Mouse (Mus musculus): ENCODE data around the gene Glrx3. TPM values are rescaled to one million over a fixed set of nuclear protein-coding genes. Genes with fewer than 3 reads are reported as not detected.

Glrx3 gene
- 10 to 100 TPM; 98.4 to 98.5 TPM for polyA plus RNA-seq (2017; shearing (Covaris generic))

DNA sequence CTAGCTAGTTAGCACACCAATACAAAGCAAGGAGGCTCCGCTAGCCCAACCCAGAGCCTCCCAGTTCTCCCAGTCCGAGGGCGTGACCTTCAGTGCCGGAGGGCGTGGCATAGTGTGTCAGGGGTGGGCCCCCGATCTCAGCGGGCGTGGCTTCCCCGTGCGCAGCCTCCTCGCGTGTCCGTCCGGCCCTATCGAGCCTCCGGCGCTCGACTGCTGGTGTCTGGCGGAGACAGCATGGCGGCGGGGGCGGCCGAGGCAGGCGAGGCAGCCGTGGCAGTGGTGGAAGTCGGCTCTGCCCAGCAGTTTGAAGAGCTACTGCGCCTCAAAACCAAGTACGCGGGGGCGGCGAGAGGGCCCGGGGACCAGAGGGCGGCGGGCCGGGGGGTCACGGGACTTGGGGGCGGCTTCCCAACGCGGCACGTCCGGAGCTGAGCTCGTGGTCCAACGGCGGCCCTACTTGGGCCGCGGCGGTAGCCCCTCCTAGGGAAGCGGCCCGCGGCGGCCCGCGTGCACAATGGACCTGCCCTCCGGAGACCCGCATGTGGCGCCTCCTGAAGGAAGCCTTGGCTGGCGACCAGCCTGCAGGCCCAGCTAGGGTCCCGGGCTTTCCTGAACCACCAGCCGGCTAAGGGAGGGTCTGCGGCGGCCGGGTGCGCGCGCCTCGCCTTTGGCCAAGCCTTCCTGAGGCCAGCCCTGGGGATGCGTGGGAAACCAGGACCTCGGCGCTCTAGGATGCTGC, at the start of gene Glrx3:
Gene Glrx3 (plus strand): TSS at position 175 of the 739 bp plus-strand sequence.

DNA sequence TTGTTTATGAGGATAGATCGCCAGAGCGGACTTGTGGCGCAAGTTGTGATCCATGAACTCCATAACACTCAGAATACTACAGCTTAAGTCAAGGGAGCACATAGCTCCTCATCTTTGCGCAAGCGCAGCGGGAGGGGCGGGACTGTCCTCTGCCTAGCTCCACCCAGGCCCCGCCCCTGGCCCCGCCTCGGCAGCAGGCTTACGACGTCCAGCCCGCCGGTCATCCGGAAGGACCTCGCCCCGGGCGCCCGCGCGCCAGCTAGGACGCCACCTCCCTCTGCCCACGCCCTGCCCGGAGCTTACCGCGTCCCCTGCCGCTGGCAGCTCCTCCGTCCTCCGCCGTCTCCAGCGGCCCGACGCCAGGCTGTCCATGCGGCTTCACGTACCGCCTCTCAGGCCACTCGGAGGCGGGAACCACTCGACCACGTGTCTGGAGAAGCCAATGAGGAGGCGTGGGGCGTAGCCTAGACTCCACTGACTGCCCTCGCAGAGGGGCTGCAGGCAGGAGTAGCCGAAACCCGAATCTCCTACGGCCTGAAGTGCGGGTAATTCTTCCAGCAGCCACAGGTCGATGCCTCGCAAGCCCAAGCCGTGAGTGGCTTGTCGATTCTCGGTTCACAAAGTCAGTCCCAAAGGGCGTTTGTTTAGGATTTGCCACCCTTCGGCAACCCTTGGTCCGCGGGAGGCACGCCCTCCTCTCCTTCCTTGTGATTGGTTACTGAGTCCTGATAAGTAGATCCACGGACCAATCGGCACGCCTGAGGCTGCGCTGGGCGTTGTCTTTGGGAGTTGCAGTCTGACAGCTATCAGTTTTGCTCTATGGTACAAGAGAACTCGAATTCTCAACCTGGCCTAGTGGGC, 26.8 kb upstream of the Glrx3 start, which contains the start of gene 9430038I01Rik:
Gene 9430038I01Rik (minus strand): TSS at position 426 of the 861 bp plus-strand sequence.

Other genes starting within 250 kb of the Glrx3 start
- under 1 TPM; 0.76 to 0.94 TPM for gene Ebf3, start 123.2 kb upstream of the Glrx3 start, polyA plus RNA-seq (2017; shearing (Covaris generic))
- gene 9430038I01Rik, start 26.9 kb upstream of the Glrx3 start, polyA plus RNA-seq (2017; shearing (Covaris generic)) = 10 to 100 TPM; 12.9 to 20.6 TPM